Mouse (Mus musculus) embryonic facial prominence, embryonic 13.5 days (tissue): Measurements from ENCODE around the gene 9330182L06Rik. TPM values are rescaled to one million over a fixed set of nuclear protein-coding genes. Genes with fewer than 3 reads are reported as not detected.

Experiments
- ATAC-seq: fragments of 200-750 bp; cut with Nextera tagmentation; 2 replicates; pipeline ENCODE4 v1.8.0; 2017; ENCODE audit warnings: low read depth; ENCODE audit not compliant: insufficient number of reproducible peaks, insufficient read depth, low FRiP score, low TSS enrichment
- H3K27ac ChIP-seq: fragments of 300-500 bp; sonication (generic); 2 replicates; pipeline ENCODE4 v1.5.1; 2015; ENCODE audit warnings: moderate library complexity, mild to moderate bottlenecking, inconsistent platforms
- H3K27me3 ChIP-seq: fragments of 300-500 bp; sonication (generic); 2 replicates; pipeline ENCODE4 v1.6.1; 2015; ENCODE audit warnings: mild to moderate bottlenecking, inconsistent platforms
- H3K36me3 ChIP-seq: fragments of 300-500 bp; sonication (generic); 2 replicates; pipeline ENCODE4 v1.6.1; 2015; ENCODE audit warnings: mild to moderate bottlenecking, inconsistent platforms
- H3K4me1 ChIP-seq: fragments of 300-500 bp; sonication (generic); 2 replicates; pipeline ENCODE4 v1.6.1; 2015; ENCODE audit warnings: inconsistent platforms
- H3K4me2 ChIP-seq: fragments of 300-500 bp; sonication (generic); 2 replicates; pipeline ENCODE4 v1.6.1; 2015; ENCODE audit warnings: moderate library complexity, mild to moderate bottlenecking, inconsistent platforms
- H3K4me3 ChIP-seq: fragments of 300-500 bp; sonication (generic); 2 replicates; pipeline ENCODE4 v1.5.1; 2015; ENCODE audit warnings: mild to moderate bottlenecking, inconsistent platforms
- H3K9ac ChIP-seq: fragments of 300-500 bp; sonication (generic); 2 replicates; pipeline ENCODE4 v1.6.1; 2015; ENCODE audit warnings: mild to moderate bottlenecking, inconsistent platforms
- H3K9me3 ChIP-seq: fragments of 300-500 bp; sonication (generic); 2 replicates; pipeline ENCODE4 v1.6.1; 2016; ENCODE audit warnings: inconsistent platforms
- WGBS: fragments of 180-500 bp; shearing (Covaris S2); methylation state at CpG from one replicate; pipeline ENCODE4 v1.1.7; 2015; ENCODE audit warnings: mixed read lengths; 5-methylcytosine and 5-hydroxymethylcytosine counted together
- microRNA counts: library from miRNA; unstranded; fragments of <30 nt; microRNA quantifications from one replicate; lab custom pipeline; 2016
- microRNA-seq: library from miRNA; unstranded; fragments of <30 nt; microRNA quantifications from one replicate; pipeline ENCODE4, GENCODE M21; 2016
- polyA plus RNA-seq: library from polyadenylated mRNA; unstranded; fragments of >200 nt; fragmentation: Nextera tagmentation; extraction: Ambion mirVana; gene quantifications from 2 replicates; pipeline ENCODE4 v1.2.1, GENCODE M21; 2015

9330182L06Rik gene
- polyA plus RNA-seq, 1 experiment from 2014 or later = 2.0 TPM

GRCm38 (mm10) chr5:9446146-9446545 lies 180.2 kb downstream of the 9330182L06Rik start:
- Histone ChIP-seq H3K36me3 (no peaks in the 10 kb centered on the region), H3K4me2 (no peak overlapping the region), H3K27me3 (no peaks in the 10 kb centered on the region), H3K4me3 (no peak overlapping the region), H3K27ac (no peak overlapping the region), H3K9me3 (no peaks in the 10 kb centered on the region), H3K9ac (no peak overlapping the region), H3K4me1 (no peaks in the 10 kb centered on the region)
- WGBS = 2% methylated on average over 1 of the region's 1 CpGs
- ATAC-seq = no peak

- Histone ChIP-seq H3K36me3 (no peaks in the 10 kb centered on the region), H3K4me3 (no peak overlapping the region), H3K27me3 (no peaks in the 10 kb centered on the region), H3K27ac (no peak overlapping the region), H3K4me2 (no peak overlapping the region), H3K9ac (no peak overlapping the region), H3K9me3 (no peaks in the 10 kb centered on the region), H3K4me1 (no peaks in the 10 kb centered on the region)
- 84% methylated on average over 6 of the region's 6 CpGs for WGBS
- ATAC-seq = no peak
These were observed 183.0 kb downstream of the 9330182L06Rik start for GRCm38 (mm10) chr5:9448931-9449330.

DNA sequence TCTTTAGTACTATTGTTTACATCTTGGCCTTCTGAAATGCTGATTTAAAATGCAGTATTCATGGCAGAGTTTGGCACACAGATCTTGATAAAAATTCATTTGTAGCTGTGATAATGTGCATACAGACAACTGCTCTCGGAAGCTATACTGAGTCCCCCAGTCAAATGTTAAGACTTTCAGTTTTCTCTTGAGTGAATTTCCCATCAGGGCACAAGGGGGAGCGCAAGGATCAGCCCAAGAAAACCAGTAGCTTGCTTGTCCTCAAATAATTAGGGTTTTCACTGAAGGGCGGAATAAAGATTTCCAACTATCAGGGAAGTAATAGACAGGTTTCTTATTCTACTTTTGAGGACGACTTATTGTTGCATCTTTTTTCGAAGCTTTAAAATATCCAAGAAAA lies 183.7 kb downstream of the 9330182L06Rik start:
- H3K27ac ChIP-seq = no peak overlapping the region
- no peak overlapping the region for H3K9ac ChIP-seq
- H3K36me3 ChIP-seq = no peaks in the 10 kb centered on the region
- 67% methylated on average over 5 of the region's 5 CpGs for whole genome bisulfite sequencing
- no peak overlapping the region for H3K4me2 ChIP-seq
- H3K4me1 ChIP-seq = no peaks in the 10 kb centered on the region
- no peaks in the 10 kb centered on the region for H3K9me3 ChIP-seq
- no peaks in the 10 kb centered on the region for H3K27me3 ChIP-seq
- no peak overlapping the region for H3K4me3 ChIP-seq
- no peak for ATAC-seq

DNA sequence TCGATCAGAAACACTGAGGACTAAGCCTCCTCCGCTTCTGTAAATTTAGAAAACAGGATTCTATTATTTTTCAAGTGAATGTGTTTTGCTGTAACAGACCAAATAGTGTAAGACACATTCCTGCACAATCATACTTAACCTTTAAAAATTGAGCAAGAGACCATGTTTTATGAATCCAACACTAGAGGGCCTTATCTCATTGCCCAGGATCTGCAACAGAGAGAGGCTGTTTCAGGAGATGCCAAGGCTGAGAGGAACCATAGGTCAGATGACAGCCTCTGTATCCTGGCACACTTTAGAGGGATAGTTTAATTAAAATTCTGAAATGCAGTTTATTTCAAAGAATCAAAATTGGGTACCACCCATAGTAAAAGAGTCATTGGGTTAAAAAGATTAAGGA lies 187.4 kb downstream of the 9330182L06Rik start:
- Histone ChIP-seq H3K9me3 (no peaks in the 10 kb centered on the region), H3K4me3 (no peak overlapping the region), H3K9ac (no peak overlapping the region), H3K4me2 (no peak overlapping the region), H3K27me3 (no peaks in the 10 kb centered on the region), H3K36me3 (no peaks in the 10 kb centered on the region), H3K27ac (no peak overlapping the region), H3K4me1 (no peaks in the 10 kb centered on the region)
- no peak for ATAC-seq
- 85% methylated on average over 2 of the region's 2 CpGs for WGBS

GRCm38 (mm10) chr5:9477587-9477986 lies 211.7 kb downstream of the 9330182L06Rik start:
- no peak overlapping the region for H3K4me3 ChIP-seq
- 70% methylated on average over 3 of the region's 3 CpGs for WGBS
- no peaks in the 10 kb centered on the region for H3K9me3 ChIP-seq
- H3K4me2 ChIP-seq = no peak overlapping the region
- no peaks in the 10 kb centered on the region for H3K4me1 ChIP-seq
- H3K9ac ChIP-seq = no peak overlapping the region
- ATAC-seq = no peak
- H3K27ac ChIP-seq = no peak overlapping the region
- H3K36me3 ChIP-seq = no peaks in the 10 kb centered on the region
- no peaks in the 10 kb centered on the region for H3K27me3 ChIP-seq

DNA sequence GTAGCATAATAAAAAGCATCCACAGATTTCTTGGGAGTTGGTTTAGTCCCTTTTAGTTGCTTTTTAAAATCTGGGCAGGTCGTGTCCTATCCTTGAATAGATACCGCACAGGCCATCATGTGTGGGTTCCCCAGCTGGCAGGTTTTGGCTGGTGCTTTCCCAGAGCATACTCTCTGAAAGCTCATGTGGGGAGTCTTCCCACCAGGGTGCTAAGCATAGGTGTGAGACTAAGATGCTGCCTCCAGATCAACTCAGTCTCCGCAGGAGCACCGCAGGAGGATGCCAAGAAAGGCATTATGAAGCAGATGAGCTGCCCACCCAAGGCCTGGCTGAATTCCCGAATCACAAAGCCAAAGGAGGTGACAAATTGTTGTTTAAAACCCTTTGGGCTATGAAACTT lies 229.5 kb downstream of the 9330182L06Rik start:
- Histone ChIP-seq H3K4me3 (no peak overlapping the region), H3K9ac (no peak overlapping the region), H3K4me2 (no peak overlapping the region), H3K9me3 (no peaks in the 10 kb centered on the region), H3K36me3 (no peaks in the 10 kb centered on the region), H3K4me1 (no peaks in the 10 kb centered on the region), H3K27me3 (no peaks in the 10 kb centered on the region), H3K27ac (no peak overlapping the region)
- ATAC-seq = no peak
- 24% methylated on average over 5 of the region's 5 CpGs for whole genome bisulfite sequencing

- 76% methylated on average over 4 of the region's 4 CpGs for WGBS
- no peaks in the 10 kb centered on the region for H3K36me3 ChIP-seq
These were observed 231.3 kb downstream of the 9330182L06Rik start for GRCm38 (mm10) chr5:9497235-9497634.

DNA sequence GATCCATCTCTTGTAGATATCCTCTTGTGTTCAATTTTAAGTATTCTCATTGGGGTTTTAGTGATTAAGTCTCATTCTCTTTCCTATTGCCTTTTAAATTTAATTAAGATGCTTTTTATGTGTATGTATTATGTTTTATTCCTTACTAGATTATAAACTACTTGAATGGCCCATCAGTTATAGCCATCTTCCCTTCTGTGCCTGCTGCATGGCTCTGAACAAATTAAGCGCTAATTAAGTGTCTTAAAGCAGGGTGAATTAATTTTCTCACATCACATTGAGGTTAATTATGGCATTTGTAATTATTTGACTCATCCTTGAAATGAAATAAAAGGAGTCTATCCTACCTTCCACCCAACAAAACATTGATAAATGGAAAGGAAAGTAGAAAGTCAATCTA lies 245.1 kb downstream of the 9330182L06Rik start:
- no peak for ATAC-seq
- Histone ChIP-seq H3K27ac (no peak overlapping the region), H3K36me3 (no peaks in the 10 kb centered on the region), H3K9ac (no peak overlapping the region), H3K4me1 (no peaks in the 10 kb centered on the region), H3K4me2 (no peak overlapping the region), H3K27me3 (no peaks in the 10 kb centered on the region), H3K9me3 (no peaks in the 10 kb centered on the region), H3K4me3 (no peak overlapping the region)
- 92% methylated on average over 1 of the region's 1 CpGs for WGBS

More at GRCm38 (mm10) chr5:9497235-9497634, 231.3 kb downstream of the 9330182L06Rik start:
- H3K9ac ChIP-seq = no peak overlapping the region
- H3K27ac ChIP-seq = no peak overlapping the region
- H3K4me2 ChIP-seq = no peak overlapping the region
- H3K4me1 ChIP-seq = no peaks in the 10 kb centered on the region
- ATAC-seq = no peak
- no peak overlapping the region for H3K4me3 ChIP-seq
- no peaks in the 10 kb centered on the region for H3K27me3 ChIP-seq
- no peaks in the 10 kb centered on the region for H3K9me3 ChIP-seq

DNA sequence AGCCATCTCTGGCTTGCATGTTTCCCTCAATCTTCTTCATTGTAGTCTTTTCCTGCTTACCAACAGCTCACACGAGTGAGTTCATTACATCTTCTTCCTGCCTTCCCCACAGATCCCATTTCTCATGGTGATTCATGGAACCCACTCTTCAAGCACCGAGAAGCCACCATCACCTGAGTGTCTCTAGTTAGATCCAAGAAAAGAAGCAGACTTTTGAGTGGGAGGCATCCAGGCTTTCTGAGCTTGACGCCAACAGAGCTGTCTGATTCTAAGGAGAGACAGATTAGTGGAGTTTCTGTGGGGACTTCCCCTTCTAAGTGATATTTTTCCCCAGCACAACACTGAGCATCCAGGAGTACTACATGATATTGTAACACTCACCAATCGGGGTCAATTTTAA lies 259.6 kb downstream of the 9330182L06Rik start:
- no peak for ATAC-seq
- H3K9me3 ChIP-seq = no peaks in the 10 kb centered on the region
- H3K4me2 ChIP-seq = no peak overlapping the region
- H3K9ac ChIP-seq = no peak overlapping the region
- H3K36me3 ChIP-seq = no peaks in the 10 kb centered on the region
- H3K4me3 ChIP-seq = no peak overlapping the region
- no peak overlapping the region for H3K27ac ChIP-seq
- no peaks in the 10 kb centered on the region for H3K27me3 ChIP-seq
- WGBS = 80% methylated on average over 4 of the region's 4 CpGs
- no peaks in the 10 kb centered on the region for H3K4me1 ChIP-seq

MicroRNAs within 50 kb of the gene (microRNA counts, 519-probe panel; counts per million panel counts)
- microRNA mmu-miR-879 (lab: Ali Mortazavi, UCI) = 236 counts per million, percentile 44 among the panel's probes with 10 or more counts

Small RNA genes within 50 kb of the gene (microRNA-seq; reads per million reads assigned to microRNA genes)
- gene Mir879 = 2.6 reads per million, percentile 9 among the genes with 10 or more reads in this experiment

Other genes starting within 250 kb of the 9330182L06Rik start
- 17.3 and 18.4 TPM in 2 replicates for gene Tmem243, start 165.4 kb upstream of the 9330182L06Rik start, polyA plus RNA-seq
- 53.1 and 62.1 TPM in 2 replicates for gene Dmtf1, start 104.3 kb upstream of the 9330182L06Rik start, polyA plus RNA-seq